Mouse (Mus musculus) cortical plate, adult 2 months (tissue): Measurements from ENCODE around the gene Epx.

Experiments
- CTCF ChIP-seq: fragments of 200-500 bp; IDR thresholded peaks from 2 replicates; pipeline ENCODE4 v1.5.1; 2011; ENCODE audit warnings: mild to moderate bottlenecking, control low read depth, low read length; ENCODE audit not compliant: insufficient read depth; ENCODE audit errors: extremely low read depth
- POLR2A ChIP-seq: fragments of 200-500 bp; IDR thresholded peaks from 2 replicates; pipeline ENCODE4 v1.6.1; 2011; ENCODE audit warnings: mild to moderate bottlenecking, low read length, control low read depth; ENCODE audit not compliant: insufficient read depth; ENCODE audit errors: extremely low read depth

DNA sequence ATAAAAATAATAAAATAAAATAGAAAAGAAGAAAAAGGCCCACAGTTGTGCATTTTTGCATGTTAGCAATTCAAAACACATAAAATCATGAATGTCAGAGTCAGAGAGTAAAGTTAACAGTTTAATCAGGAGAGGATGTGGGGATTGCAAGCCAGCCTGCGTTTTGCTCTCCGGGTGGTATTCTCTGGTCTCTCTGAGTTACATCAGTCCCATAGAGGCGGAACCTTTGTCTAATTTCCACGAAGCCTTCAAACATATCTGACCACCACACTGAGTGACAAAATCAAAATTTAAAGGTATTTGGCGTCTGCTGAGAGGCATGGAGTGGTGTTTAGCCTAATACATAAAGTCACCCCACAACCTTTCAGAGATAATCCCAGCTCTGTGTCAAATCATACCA, 9.5 kb upstream of the Epx start:
- no peak for TF ChIP-seq CTCF
- TF ChIP-seq POLR2A: no peak
